Comparison of ENCODE assay signal across 11 mouse cellular contexts in genomic region chr13:114895896-114896295, GRCm38 (mm10). TPM values are rescaled to one million over a fixed set of nuclear protein-coding genes. Genes with fewer than 3 reads are reported as not detected.
DNase-seq lines count a peak whose midpoint lies in the region; ATAC-seq and TF ChIP-seq lines count a peak whose summit lies in the region.
"Had no signal": no experiment of that assay in that cellular context is flagged by ENCODE, and none has a peak within 500 bp of the region (broad histone marks: within the 10 kb centered on the region; RNA-seq: fewer than 3 reads in every experiment).

No protein-coding gene starts in this region.

- intact Hi-C loops in heart, adult 2 months (cut with DNase I): loop anchor here (2.0 kb wide), 1 partner anchor 59 kb away; no protein-coding TSS in a partner anchor

- H3K9me3 ChIP-seq in heart, embryonic 11.5 days (replicated peaks; ENCODE audit: control insufficient read depth, low read length): no peaks in the 10 kb centered on the region
- H3K9me3 ChIP-seq in heart, postnatal 0 days (replicated peaks; ENCODE audit: control insufficient read depth, low read length): no peaks in the 10 kb centered on the region
- no peaks in the 10 kb centered on the region for H3K9me3 ChIP-seq in midbrain, postnatal 0 days (ENCODE audit: low read length)
- H3K9me3 ChIP-seq: G1E; liver, embryonic 13.5 days had no signal

- 0 out of 2 replicates have a peak, but pooled peaks cover 3% of the 10 kb centered on the region for H3K36me3 ChIP-seq in heart, adult 2 months (ENCODE audit: control insufficient read depth, insufficient read depth, low read length)
- no peaks in the 10 kb centered on the region for H3K36me3 ChIP-seq in heart, embryonic 11.5 days (ENCODE audit: control insufficient read depth, insufficient read depth, low read length)
- H3K36me3 ChIP-seq in heart, postnatal 0 days (replicated peaks; ENCODE audit: control insufficient read depth, insufficient read depth, low read length): no peaks in the 10 kb centered on the region
- H3K36me3 ChIP-seq in midbrain, postnatal 0 days (ENCODE audit: insufficient read depth, low read length): no peaks in the 10 kb centered on the region
- H3K36me3 ChIP-seq: G1E; liver, embryonic 13.5 days had no signal

- no peak overlapping the region for H3K4me3 ChIP-seq in heart, adult 2 months
- H3K4me3 ChIP-seq in heart, embryonic 11.5 days (ENCODE audit: low read depth, low read length): no peak overlapping the region
- H3K4me3 ChIP-seq in heart, postnatal 0 days (ENCODE audit: low read depth, low read length): no peak overlapping the region
- H3K4me3 ChIP-seq in midbrain, postnatal 0 days (ENCODE audit: low read depth, low read length): no peak overlapping the region
- H3K4me3 ChIP-seq: liver, embryonic 13.5 days had no signal

- no peak for ATAC-seq in heart, embryonic 11.5 days (replicated peaks; ENCODE audit: insufficient number of reproducible peaks, low FRiP score, low TSS enrichment)
- ATAC-seq in heart, postnatal 0 days (ENCODE audit: insufficient read depth, low read depth): peak; percentile 55
- ATAC-seq in midbrain, postnatal 0 days (ENCODE audit: low FRiP score): no peak

- WGBS in heart, adult 2 months: 40% methylated on average over 7 of the region's 7 CpGs
- 49% methylated on average over 7 of the region's 7 CpGs for WGBS in heart, embryonic 11.5 days (ENCODE audit: insufficient replicate concordance)
- 53% methylated on average over 7 of the region's 7 CpGs for WGBS in heart, postnatal 0 days
- WGBS in midbrain, postnatal 0 days: 82% methylated on average over 7 of the region's 7 CpGs

- no peaks in the 10 kb centered on the region for H3K27me3 ChIP-seq in heart, adult 2 months (ENCODE audit: control insufficient read depth, insufficient read depth, low read length)
- H3K27me3 ChIP-seq in heart, embryonic 11.5 days (ENCODE audit: control insufficient read depth, insufficient read depth, low read length): no peaks in the 10 kb centered on the region
- no peaks in the 10 kb centered on the region for H3K27me3 ChIP-seq in heart, postnatal 0 days (ENCODE audit: control insufficient read depth, insufficient read depth, low read length)
- no peaks in the 10 kb centered on the region for H3K27me3 ChIP-seq in midbrain, postnatal 0 days (ENCODE audit: insufficient read depth, low read length)
- H3K27me3 ChIP-seq: liver, embryonic 13.5 days had no signal

- no peak overlapping the region for H3K9ac ChIP-seq in heart, adult 2 months (ENCODE audit: low read depth, low read length)
- H3K9ac ChIP-seq in heart, embryonic 11.5 days (ENCODE audit: low read depth, low read length): no peak overlapping the region
- H3K9ac ChIP-seq in heart, postnatal 0 days (replicated peaks; ENCODE audit: low read depth, low read length): no peak overlapping the region
- no peak overlapping the region for H3K9ac ChIP-seq in midbrain, postnatal 0 days (replicated peaks; ENCODE audit: low read length, poor library complexity, severe bottlenecking)
- H3K9ac ChIP-seq: liver, embryonic 13.5 days had no signal

- DNase-seq in heart, adult 2 months: peak; percentile 28 to 32
- peak; percentile 34 for DNase-seq in heart, postnatal 0 days (ENCODE audit: low spot score)
- DNase-seq in kidney, postnatal 4 days: peak; percentile 25 to 52
- DNase-seq in thymus, adult 18-20 months: peak; percentile 2 to 11
- DNase-seq in midbrain, postnatal 0 days (ENCODE audit: low spot score): no peak
- no peak for DNase-seq in left cerebral cortex, adult 11 months (ENCODE audit: low spot score)
- DNase-seq in layer of hippocampus, adult 8-10 months (ENCODE audit: low spot score in 2 of 2): no peak
- DNase-seq: liver, embryonic 13.5 days; retina, postnatal 1 day had no signal

- H3K79me2 ChIP-seq in heart, adult 2 months (replicated peaks; ENCODE audit: control insufficient read depth, insufficient read depth, low read length): no peaks in the 10 kb centered on the region

- no peak for TF ChIP-seq POLR2A in heart, adult 2 months (IDR thresholded peaks at IDR 0.05; ENCODE audit: insufficient read depth, low read depth, low read length)

- no peak for TF ChIP-seq CTCF in heart, adult 2 months (IDR thresholded peaks at IDR 0.05)
- TF ChIP-seq CTCF in heart, postnatal 0 days (IDR thresholded peaks at IDR 0.05; ENCODE audit: low read depth): no peak
- no peak for TF ChIP-seq CTCF in midbrain, postnatal 0 days (IDR thresholded peaks at IDR 0.05)

- TF ChIP-seq EP300 in heart, adult 2 months (IDR thresholded peaks at IDR 0.05; ENCODE audit: insufficient read depth, low read depth, low read length): peak; percentile 36; the same call in 1 of the 2 replicates
- TF ChIP-seq EP300 in heart, postnatal 0 days (IDR thresholded peaks at IDR 0.05; ENCODE audit: low read depth): peak; percentile 47; the same call in 1 of the 2 replicates

- peaks cover 6% of the 10 kb centered on the region for H3K4me1 ChIP-seq in heart, adult 2 months (ENCODE audit: control insufficient read depth, insufficient read depth, low read length)
- no peaks in the 10 kb centered on the region for H3K4me1 ChIP-seq in heart, embryonic 11.5 days (ENCODE audit: control insufficient read depth, insufficient read depth, low read length)
- H3K4me1 ChIP-seq in heart, postnatal 0 days (ENCODE audit: control insufficient read depth, insufficient read depth): peaks cover 25% of the 10 kb centered on the region
- H3K4me1 ChIP-seq in midbrain, postnatal 0 days (ENCODE audit: insufficient read depth, low read length): no peaks in the 10 kb centered on the region
- H3K4me1 ChIP-seq: liver, embryonic 13.5 days had no signal

- H3K27ac ChIP-seq in heart, adult 2 months: peak overlapping the region; percentile 67
- no peak overlapping the region for H3K27ac ChIP-seq in heart, embryonic 11.5 days (ENCODE audit: low read depth, low read length)
- H3K27ac ChIP-seq in heart, postnatal 0 days (ENCODE audit: low read depth): peak overlapping the region; percentile 70
- H3K27ac ChIP-seq in midbrain, postnatal 0 days (ENCODE audit: low read depth, low read length): no peak overlapping the region
- H3K27ac ChIP-seq: liver, embryonic 13.5 days had no signal

- H3K4me2 ChIP-seq in heart, embryonic 11.5 days: no peak overlapping the region
- H3K4me2 ChIP-seq in heart, postnatal 0 days (ENCODE audit: low read depth, low read length): no peak overlapping the region
- H3K4me2 ChIP-seq in midbrain, postnatal 0 days (ENCODE audit: low read depth, low read length, poor library complexity, severe bottlenecking): no peak overlapping the region
- H3K4me2 ChIP-seq: liver, embryonic 13.5 days had no signal

RNA-seq across cellular contexts. Expression of gene Itga2, which starts 36.0 kb away (rescaled TPM):
- 1 to 10 TPM; 1.3 TPM for total RNA-seq in heart, adult 2 months (2021)
- 0.21 and 0.29 TPM in 2 replicates for polyA plus RNA-seq in heart, adult 2 months (2012; rRNA removed)
- 2.1 and 2.9 TPM in 2 replicates for polyA plus RNA-seq in heart, embryonic 11.5 days (2014; fragmentation: Nextera tagmentation; extraction: Ambion mirVana)
- 1.6 and 2.3 TPM in 2 replicates for total RNA-seq in heart, postnatal 0 days (2014; rRNA removed; ENCODE audit: low replicate concordance)
- 1.2 and 2.0 TPM in 2 replicates for polyA plus RNA-seq in heart, postnatal 0 days (2015; fragmentation: Nextera tagmentation; extraction: Ambion mirVana)
- total RNA-seq in midbrain, postnatal 0 days (2014; rRNA removed): 0.80 and 1.1 TPM in 2 replicates
- polyA plus RNA-seq in midbrain, postnatal 0 days (2015; fragmentation: Nextera tagmentation; extraction: Ambion mirVana): 0.31 and 0.39 TPM in 2 replicates
- total RNA-seq in layer of hippocampus, adult 8-10 months (2022): under 1 TPM in 2 of 4 experiments, not detected in 2; 0.06 to 0.09 TPM
- polyA plus RNA-seq: G1E had no signal

Comparison
In these comparisons a context has a peak if more than half of its experiments do, and no peak if none do; other contexts are left out.
1. H3K27ac ChIP-seq: peak in heart, adult 2 months (single experiment) and heart, postnatal 0 days (single experiment); none in heart, embryonic 11.5 days (single experiment) and midbrain, postnatal 0 days (single experiment).
2. DNase-seq: peak in heart, adult 2 months (2 of 2), heart, postnatal 0 days (single experiment), kidney, postnatal 4 days (2 of 2) and thymus, adult 18-20 months (2 of 2); none in midbrain, postnatal 0 days (single experiment), left cerebral cortex, adult 11 months (single experiment) and layer of hippocampus, adult 8-10 months (0 of 2).